Mouse (Mus musculus) lung, postnatal 0 days (tissue): Measurements from ENCODE around the gene Gadl1.

Source experiments
- CTCF ChIP-seq: IDR thresholded peaks from 2 replicates; pipeline ENCODE4 v1.5.1; 2016; ENCODE audit warnings: antibody characterized with exemption, mild to moderate bottlenecking
- EP300 ChIP-seq: IDR thresholded peaks from 2 replicates; pipeline ENCODE4 v1.6.1; 2016; ENCODE audit warnings: antibody characterized with exemption, mild to moderate bottlenecking, control low read depth

- no peak for TF ChIP-seq EP300
- no peak for TF ChIP-seq CTCF
Observed at GRCm38 (mm10) chr9:116099596-116099993, 190.3 kb downstream of the Gadl1 start.
